Mouse (Mus musculus) lung, postnatal 0 days (tissue): ENCODE data around the gene Mad2l1bp. TPM values are rescaled to one million over a fixed set of nuclear protein-coding genes. Genes with fewer than 3 reads are reported as not detected.
A peak's percentile ranks its signal among the peaks of the same experiment; 100 is the strongest.

Experiments
- ATAC-seq: fragments of 200-750 bp; cut with Nextera tagmentation; 2 replicates; pipeline ENCODE4 v1.8.0; 2017; ENCODE audit warnings: moderate library complexity
- DNase-seq: peaks from one replicate; pipeline ENCODE4 v3.0.0-alpha.2; 2016; ENCODE audit warnings: low spot score
- H3K27ac ChIP-seq: fragments of 300-500 bp; sonication (generic); 2 replicates; pipeline ENCODE4 v1.5.1; 2014; ENCODE audit warnings: antibody characterized with exemption, mild to moderate bottlenecking, low read length, mixed read lengths
- H3K27me3 ChIP-seq: fragments of 300-500 bp; sonication (generic); replicated peaks from 2 replicates; pipeline ENCODE4 v1.6.1; 2014; ENCODE audit warnings: low read length, mixed read lengths; ENCODE audit not compliant: insufficient read depth
- H3K36me3 ChIP-seq: fragments of 300-500 bp; sonication (generic); 2 replicates; pipeline ENCODE4 v1.6.1; 2014; ENCODE audit warnings: low read length, mixed read lengths; ENCODE audit not compliant: insufficient read depth
- H3K4me1 ChIP-seq: fragments of 300-500 bp; sonication (generic); 2 replicates; pipeline ENCODE4 v1.6.1; 2014; ENCODE audit warnings: antibody characterized with exemption, low read depth, low read length, mixed read lengths; ENCODE audit not compliant: insufficient read depth
- H3K4me2 ChIP-seq: fragments of 300-500 bp; sonication (generic); replicated peaks from 2 replicates; pipeline ENCODE4 v1.6.1; 2014; ENCODE audit warnings: low read depth, mild to moderate bottlenecking, low read length, moderate library complexity, mixed read lengths
- H3K4me3 ChIP-seq: fragments of 300-500 bp; sonication (generic); 2 replicates; pipeline ENCODE4 v1.5.1; 2014; ENCODE audit warnings: low read depth, low read length
- H3K9ac ChIP-seq: fragments of 300-500 bp; sonication (generic); replicated peaks from 2 replicates; pipeline ENCODE4 v1.6.1; 2014; ENCODE audit warnings: low read depth, mild to moderate bottlenecking
- H3K9me3 ChIP-seq: fragments of 300-500 bp; sonication (generic); 2 replicates; pipeline ENCODE4 v1.6.1; 2016; ENCODE audit warnings: low read length, mixed read lengths
- CTCF ChIP-seq: IDR thresholded peaks from 2 replicates; pipeline ENCODE4 v1.5.1; 2016; ENCODE audit warnings: antibody characterized with exemption, mild to moderate bottlenecking
- EP300 ChIP-seq: IDR thresholded peaks from 2 replicates; pipeline ENCODE4 v1.6.1; 2016; ENCODE audit warnings: antibody characterized with exemption, mild to moderate bottlenecking, control low read depth
- WGBS: fragments of 180-500 bp; shearing (Covaris S2); extraction: QIAGEN DNeasy Blood & Tissue Kit; methylation state at CpG from one replicate; pipeline ENCODE4 v1.1.7; 2014; 5-methylcytosine and 5-hydroxymethylcytosine counted together
- polyA plus RNA-seq: library from polyadenylated mRNA; unstranded; fragments of >200 nt; fragmentation: Nextera tagmentation; extraction: Ambion mirVana; gene quantifications from 2 replicates; pipeline ENCODE4 v1.2.1, GENCODE M21; 2015

Mad2l1bp gene
- polyA plus RNA-seq, 1 experiment from 2014 or later, result 44.6 TPM

GRCm38 (mm10) chr17:46117623-46118422 is 35.5 kb downstream of the Mad2l1bp start:
- Histone ChIP-seq H3K9ac (no peak overlapping the region), H3K4me3 (no peak overlapping the region), H3K27me3 (no peaks in the 10 kb centered on the region), H3K27ac (no peak overlapping the region), H3K4me2 (no peak overlapping the region), H3K9me3 (no peaks in the 10 kb centered on the region), H3K4me1 (peaks cover 8% of the 10 kb centered on the region; the same call in 1 of the 2 replicates), H3K36me3 (peaks cover 7% of the 10 kb centered on the region)
- ATAC-seq, result no peak
- no peak for TF ChIP-seq CTCF
- no peak for TF ChIP-seq EP300
- WGBS, result 55% methylated on average over 13 of the region's 13 CpGs
- no peak for DNase-seq

- ATAC-seq (peak; percentile 34; the same call in 1 of the 2 replicates), DNase-seq (no peak)
- H3K36me3 ChIP-seq, result no peaks in the 10 kb centered on the region
- no peaks in the 10 kb centered on the region for H3K9me3 ChIP-seq
- H3K4me2 ChIP-seq, result no peak overlapping the region
- no peak for TF ChIP-seq EP300
- no peak for TF ChIP-seq CTCF
- no peak overlapping the region for H3K9ac ChIP-seq
- peaks cover 8% of the 10 kb centered on the region; the same call in 1 of the 2 replicates for H3K4me1 ChIP-seq
- no peak overlapping the region for H3K4me3 ChIP-seq
- no peak overlapping the region for H3K27ac ChIP-seq
- 54% methylated on average over 3 of the region's 3 CpGs for WGBS
- H3K27me3 ChIP-seq, result no peaks in the 10 kb centered on the region
Measured at GRCm38 (mm10) chr17:46116881-46117280, 36.5 kb downstream of the Mad2l1bp start.

GRCm38 (mm10) chr17:46116138-46116537 is 37.2 kb downstream of the Mad2l1bp start:
- H3K9me3 ChIP-seq, result no peaks in the 10 kb centered on the region
- TF ChIP-seq EP300, result no peak
- TF ChIP-seq CTCF, result no peak
- H3K4me1 ChIP-seq, result peaks cover 14% of the 10 kb centered on the region; the same call in 1 of the 2 replicates
- H3K27me3 ChIP-seq, result no peaks in the 10 kb centered on the region
- H3K9ac ChIP-seq, result no peak overlapping the region
- WGBS, result 44% methylated on average over 11 of the region's 11 CpGs
- no peak for DNase-seq
- no peaks in the 10 kb centered on the region for H3K36me3 ChIP-seq
- H3K27ac ChIP-seq, result peak overlapping the region; percentile 70
- H3K4me3 ChIP-seq, result no peak overlapping the region
- no peak for ATAC-seq
- H3K4me2 ChIP-seq, result no peak overlapping the region

- DNase-seq, result peak; percentile 59
- H3K4me3 ChIP-seq, result no peak overlapping the region
- ATAC-seq, result peak; percentile 70
- H3K27me3 ChIP-seq, result no peaks in the 10 kb centered on the region
- TF ChIP-seq CTCF (no peak), EP300 (peak; percentile 70; the same call in 1 of the 2 replicates)
- H3K27ac ChIP-seq, result peak overlapping the region; percentile 70
- no peaks in the 10 kb centered on the region for H3K9me3 ChIP-seq
- WGBS, result 4% methylated on average over 2 of the region's 2 CpGs
- H3K4me1 ChIP-seq, result peaks cover 15% of the 10 kb centered on the region; the same call in 1 of the 2 replicates
- no peak overlapping the region for H3K9ac ChIP-seq
- H3K4me2 ChIP-seq, result no peak overlapping the region
- no peaks in the 10 kb centered on the region for H3K36me3 ChIP-seq
Measured at GRCm38 (mm10) chr17:46115489-46115888, 37.9 kb downstream of the Mad2l1bp start.

- H3K9ac ChIP-seq, result peak within 1 kb of the TSS; percentile 46
- H3K4me1 ChIP-seq, result peaks cover 11% of the 10 kb centered on the region; the same call in 1 of the 2 replicates
- ATAC-seq (peak; percentile 94), DNase-seq (peak; percentile 91)
- no peaks in the 10 kb centered on the region for H3K27me3 ChIP-seq
- peak within 1 kb of the TSS; percentile 58 for H3K4me3 ChIP-seq
- H3K9me3 ChIP-seq, result no peaks in the 10 kb centered on the region
- H3K4me2 ChIP-seq, result peak within 1 kb of the TSS; percentile 79
- TF ChIP-seq EP300 (no peak), CTCF (peak; percentile 11; the same call in 1 of the 2 replicates)
- no peaks in the 10 kb centered on the region for H3K36me3 ChIP-seq
- 5% methylated on average over 38 of the region's 38 CpGs for WGBS
- no peak within 1 kb of the TSS for H3K27ac ChIP-seq
Measured at GRCm38 (mm10) chr17:46110402-46111289, 42.7 kb downstream of the Mad2l1bp start, which contains the start of gene Mrps18a. Gene Mrps18a, plus strand, starts transcription at chr17:46110986.

GRCm38 (mm10) chr17:46108286-46108685 is 45.1 kb downstream of the Mad2l1bp start:
- ATAC-seq, result no peak

More at GRCm38 (mm10) chr17:46108286-46108685, 45.1 kb downstream of the Mad2l1bp start:
- Histone ChIP-seq H3K27ac (no peak overlapping the region), H3K4me3 (no peak overlapping the region), H3K9ac (no peak overlapping the region), H3K36me3 (no peaks in the 10 kb centered on the region), H3K4me1 (peaks cover 6% of the 10 kb centered on the region; the same call in 1 of the 2 replicates), H3K4me2 (no peak overlapping the region), H3K9me3 (no peaks in the 10 kb centered on the region), H3K27me3 (no peaks in the 10 kb centered on the region)
- WGBS, result 70% methylated on average over 4 of the region's 4 CpGs
- DNase-seq, result no peak
- TF ChIP-seq EP300 (no peak), CTCF (no peak)
